18 mouse cellular contexts compared by ENCODE assay signal in the genomic region with DNA sequence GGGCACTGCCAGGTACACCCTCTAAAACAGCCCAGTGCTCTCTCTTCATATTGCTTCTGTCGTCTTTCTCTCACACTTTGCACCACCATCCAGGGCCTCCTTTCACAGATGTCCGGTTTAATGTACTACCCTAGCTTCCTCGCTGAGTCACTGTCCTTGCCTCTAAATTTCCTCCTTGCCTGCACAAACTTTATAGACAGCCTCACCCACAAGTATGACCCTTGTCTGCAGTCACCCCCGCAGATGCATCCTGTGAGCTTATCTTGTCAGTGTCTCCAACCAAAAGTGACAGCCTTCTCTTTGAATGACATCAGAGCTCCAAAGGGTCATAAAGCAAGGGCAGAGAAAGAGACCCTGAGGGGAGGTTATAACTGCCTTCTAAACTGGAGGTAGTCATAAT. TPM values are rescaled to one million over a fixed set of nuclear protein-coding genes. Genes with fewer than 3 reads are reported as not detected.
DNase-seq lines count a peak whose midpoint lies in the region; TF ChIP-seq lines count a peak whose summit lies in the region.
"Had no signal": no experiment of that assay in that cellular context is flagged by ENCODE, and none has a peak within 500 bp of the region (broad histone marks: within the 10 kb centered on the region; RNA-seq: fewer than 3 reads in every experiment).

No protein-coding gene starts in this region.

- no peaks in the 10 kb centered on the region for H3K27me3 ChIP-seq in kidney, adult 2 months (replicated peaks; ENCODE audit: control insufficient read depth, insufficient read depth, low read length)
- H3K27me3 ChIP-seq: embryonic facial prominence, embryonic 12.5 days; forebrain, embryonic 12.5 days had no signal

- no peak for DNase-seq in kidney, adult 2 months
- no peak for DNase-seq in kidney, postnatal 36 days
- peak; percentile 82 for DNase-seq in 416B (ENCODE audit: low read depth)
- DNase-seq in urinary bladder, adult 18-20 months (ENCODE audit: low spot score in 2 of 2) = no peak
- no peak for DNase-seq in cerebellum, adult 18-20 months
- DNase-seq: adrenal gland, adult 8-10 months; B cell, adult 2 months; cerebellum, adult 8-10 months; cerebellum, postnatal 14 days; gastrocnemius, postnatal 10 days; heart, postnatal 36 days had no signal

- TF ChIP-seq POLR2A in kidney, adult 2 months (IDR thresholded peaks at IDR 0.05; ENCODE audit: low read depth, low read length) = no peak
- TF ChIP-seq POLR2A in bone marrow, adult 2 months (IDR thresholded peaks at IDR 0.05; ENCODE audit: borderline replicate concordance, control insufficient read depth, low read depth, low read length) = no peak

- H3K4me1 ChIP-seq in kidney, adult 2 months (ENCODE audit: control insufficient read depth, insufficient read depth, low read length) = no peaks in the 10 kb centered on the region
- H3K4me1 ChIP-seq in bone marrow, adult 2 months (ENCODE audit: control insufficient read depth, insufficient read depth, low read length) = peaks cover 7% of the 10 kb centered on the region; the same call in 1 of the 2 replicates

- 43% methylated on average over 4 of the region's 4 CpGs for WGBS in kidney, adult 2 months
- WGBS in bone marrow, adult 2 months = 3% methylated on average over 4 of the region's 4 CpGs
- 14% methylated on average over 4 of the region's 4 CpGs for WGBS in macrophage (ENCODE audit: missing documents)

- peak overlapping the region; percentile 60 for H3K27ac ChIP-seq in kidney, adult 2 months (ENCODE audit: insufficient read depth, low read depth, low read length)
- no peak overlapping the region for H3K27ac ChIP-seq in bone marrow, adult 2 months (ENCODE audit: control insufficient read depth, insufficient read depth, low read depth, low read length, poor library complexity)
- H3K27ac ChIP-seq in macrophage = no peak overlapping the region
- H3K27ac ChIP-seq: embryonic facial prominence, embryonic 12.5 days; forebrain, embryonic 12.5 days; heart, embryonic 13.5 days; hindbrain, postnatal 0 days had no signal

- H3K4me3 ChIP-seq in kidney, adult 2 months (ENCODE audit: insufficient read depth, low read depth, low read length) = peak overlapping the region; percentile 49
- H3K4me3 ChIP-seq in bone marrow, adult 2 months (replicated peaks; ENCODE audit: control insufficient read depth, low read depth, low read length) = peak overlapping the region; percentile 16
- peak overlapping the region; percentile 77; the same call in 1 of the 2 replicates for H3K4me3 ChIP-seq in macrophage (ENCODE audit: inconsistent target)
- H3K4me3 ChIP-seq: embryonic facial prominence, embryonic 12.5 days; forebrain, embryonic 12.5 days; heart, embryonic 13.5 days had no signal

- no peaks in the 10 kb centered on the region; the same call in 1 of the 2 replicates for H3K36me3 ChIP-seq in kidney, adult 2 months (ENCODE audit: control insufficient read depth, insufficient read depth, low read length)
- H3K36me3 ChIP-seq in macrophage (ENCODE audit: inconsistent target) = peaks cover 52% of the 10 kb centered on the region
- H3K36me3 ChIP-seq: embryonic facial prominence, embryonic 12.5 days; forebrain, embryonic 12.5 days; G1E; heart, embryonic 13.5 days had no signal

- peaks cover 55% of the 10 kb centered on the region for H3K79me2 ChIP-seq in macrophage (ENCODE audit: inconsistent target)

- no peak for TF ChIP-seq CTCF in kidney, adult 2 months (conservative IDR thresholded peaks at IDR 0.05; ENCODE audit: insufficient read depth, insufficient read length, low read depth, low read length)
- no peak for TF ChIP-seq CTCF in bone marrow, adult 2 months (IDR thresholded peaks at IDR 0.05; ENCODE audit: control insufficient read depth, insufficient read depth, low read length)

RNA-seq across cellular contexts. Expression of a gene that starts 3.3 kb away (rescaled TPM):
- 17.6 and 19.8 TPM in 2 replicates for polyA plus RNA-seq in kidney, adult 2 months (2012; rRNA removed)
- 114 and 157 TPM in 2 replicates for polyA plus RNA-seq in bone marrow, adult 2 months (2011; ENCODE audit: insufficient read depth, insufficient read length, low replicate concordance, missing spikeins)
- total RNA-seq in macrophage (2018; cell fraction: chromatin; rRNA removed) = 1,000 to 10,000 TPM in 16 of 26 experiments, 100 to 1,000 TPM in 10; 143 to 6,267 (median 1,407) TPM
- 1,000 to 10,000 TPM in 15 of 26 experiments, 100 to 1,000 TPM in 11; 212 to 4,949 (median 1,941) TPM for total RNA-seq in macrophage (2018; cell fraction: cytosol; rRNA removed)
- total RNA-seq in macrophage (2018; cell fraction: nucleus; rRNA removed) = 1,000 to 10,000 TPM in 18 of 26 experiments, 100 to 1,000 TPM in 8; 141 to 7,086 (median 3,782) TPM
- polyA plus RNA-seq in macrophage (2018) = 84.2 to 432 TPM (median 145 TPM) in 3 replicates
- polyA plus RNA-seq: G1E had no signal

RNA-seq across cellular contexts. Expression of a gene that starts 16.1 kb away (rescaled TPM):
- 13.9 and 15.0 TPM in 2 replicates for polyA plus RNA-seq in kidney, adult 2 months (2012; rRNA removed)
- polyA plus RNA-seq in bone marrow, adult 2 months (2011; ENCODE audit: insufficient read depth, insufficient read length, low replicate concordance, missing spikeins) = 24.7 and 27.8 TPM in 2 replicates
- total RNA-seq in macrophage (2018; cell fraction: chromatin; rRNA removed) = 1,000 to 10,000 TPM in 3 of 26 experiments, 100 to 1,000 TPM in 13, 10 to 100 TPM in 10; 40.1 to 3,121 (median 497) TPM
- 1,000 to 10,000 TPM in 3 of 26 experiments, 100 to 1,000 TPM in 13, 10 to 100 TPM in 10; 54.4 to 1,473 (median 572) TPM for total RNA-seq in macrophage (2018; cell fraction: cytosol; rRNA removed)
- 1,000 to 10,000 TPM in 11 of 26 experiments, 100 to 1,000 TPM in 11, 10 to 100 TPM in 4; 40.4 to 2,232 (median 879) TPM for total RNA-seq in macrophage (2018; cell fraction: nucleus; rRNA removed)
- polyA plus RNA-seq in macrophage (2018) = 35.1 to 152 TPM (median 40.8 TPM) in 3 replicates
- polyA plus RNA-seq: G1E had no signal

RNA-seq across cellular contexts. Expression of a gene that starts 37.9 kb away (rescaled TPM):
- 12.6 and 12.7 TPM in 2 replicates for polyA plus RNA-seq in kidney, adult 2 months (2012; rRNA removed)
- polyA plus RNA-seq in bone marrow, adult 2 months (2011; ENCODE audit: insufficient read depth, insufficient read length, low replicate concordance, missing spikeins) = 7.6 and 13.2 TPM in 2 replicates
- 1 to 10 TPM in 13 of 26 experiments, under 1 TPM in 13; 0.17 to 6.0 (median 1.1) TPM for total RNA-seq in macrophage (2018; cell fraction: chromatin; rRNA removed)
- 1 to 10 TPM in 6 of 26 experiments, under 1 TPM in 20; 0.32 to 1.7 (median 0.76) TPM for total RNA-seq in macrophage (2018; cell fraction: cytosol; rRNA removed)
- total RNA-seq in macrophage (2018; cell fraction: nucleus; rRNA removed) = 1 to 10 TPM in 17 of 26 experiments, under 1 TPM in 8, not detected in 1; 0.48 to 3.7 (median 1.4) TPM
- polyA plus RNA-seq in macrophage (2018) = 0.15 to 0.76 TPM (median 0.67 TPM) in 3 replicates
- polyA plus RNA-seq: G1E had no signal

Comparison
In these comparisons a context has a peak if more than half of its experiments do, and no peak if none do; other contexts are left out.
1. H3K4me3 ChIP-seq: peak in every context shown above with its lines; median percentile 77 in macrophage; 49 in kidney, adult 2 months; 16 in bone marrow, adult 2 months.